Mouse (Mus musculus) neural tube, embryonic 15.5 days (tissue): ENCODE results near the gene Nxn. TPM values are rescaled to one million over a fixed set of nuclear protein-coding genes. Genes with fewer than 3 reads are reported as not detected.

Experiments
- ATAC-seq: fragments of 200-750 bp; cut with Nextera tagmentation; 2 replicates; pipeline ENCODE4 v1.8.0; 2017; ENCODE audit warnings: mild to moderate bottlenecking, moderate TSS enrichment, moderate library complexity; ENCODE audit not compliant: low FRiP score
- H3K27ac ChIP-seq: fragments of 300-500 bp; sonication (generic); replicated peaks from 2 replicates; pipeline ENCODE4 v1.5.1; 2015; ENCODE audit warnings: mild to moderate bottlenecking, inconsistent platforms
- H3K27me3 ChIP-seq: fragments of 300-500 bp; sonication (generic); replicated peaks from 2 replicates; pipeline ENCODE4 v1.6.1; 2015; ENCODE audit warnings: inconsistent platforms
- H3K36me3 ChIP-seq: fragments of 300-500 bp; sonication (generic); 2 replicates; pipeline ENCODE4 v1.6.1; 2015; ENCODE audit warnings: inconsistent platforms
- H3K4me1 ChIP-seq: fragments of 300-500 bp; sonication (generic); 2 replicates; pipeline ENCODE4 v1.6.1; 2015; ENCODE audit warnings: inconsistent platforms
- H3K4me2 ChIP-seq: fragments of 300-500 bp; sonication (generic); 2 replicates; pipeline ENCODE4 v1.6.1; 2015; ENCODE audit warnings: inconsistent platforms, mild to moderate bottlenecking, moderate library complexity
- H3K4me3 ChIP-seq: fragments of 300-500 bp; sonication (generic); replicated peaks from 2 replicates; pipeline ENCODE4 v1.5.1; 2015; ENCODE audit warnings: mild to moderate bottlenecking, inconsistent platforms
- H3K9ac ChIP-seq: fragments of 300-500 bp; sonication (generic); replicated peaks from 2 replicates; pipeline ENCODE4 v1.6.1; 2015; ENCODE audit warnings: mild to moderate bottlenecking, inconsistent platforms
- H3K9me3 ChIP-seq: fragments of 300-500 bp; sonication (generic); replicated peaks from 2 replicates; pipeline ENCODE4 v1.6.1; 2016; ENCODE audit warnings: inconsistent platforms
- WGBS: fragments of 180-500 bp; shearing (Covaris S2); methylation state at CpG from one replicate; pipeline ENCODE4 v1.1.7; 2015; ENCODE audit warnings: mixed read lengths; 5-methylcytosine and 5-hydroxymethylcytosine counted together
- polyA plus RNA-seq: library from polyadenylated mRNA; unstranded; fragments of >200 nt; fragmentation: Nextera tagmentation; extraction: Ambion mirVana; gene quantifications from 2 replicates; pipeline ENCODE4 v1.2.1, GENCODE M21; 2015

The Nxn gene
- polyA plus RNA-seq, 1 experiment from 2014 or later, result 27.3 TPM

DNA sequence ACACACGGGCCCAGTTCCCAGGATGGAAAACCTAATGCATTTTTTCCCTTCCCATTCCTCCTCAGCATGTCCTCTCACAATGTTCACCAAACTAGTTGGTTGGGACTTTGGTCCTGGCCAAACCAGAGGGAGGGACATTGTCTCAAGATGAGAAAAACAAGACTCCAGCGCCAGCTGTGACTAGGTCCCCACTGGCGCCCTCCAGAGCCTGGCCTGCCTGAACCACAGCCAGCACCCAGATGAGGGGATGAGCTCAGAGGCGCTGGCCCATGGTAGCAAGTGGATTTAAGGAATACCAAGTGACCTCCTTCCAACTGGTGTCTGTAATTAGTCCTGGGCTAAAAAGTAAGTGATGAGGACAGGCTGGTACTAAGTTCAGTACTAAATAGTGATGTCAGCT is 22.0 kb upstream of the Nxn start:
- Histone ChIP-seq H3K27ac (no peak overlapping the region), H3K4me3 (no peak overlapping the region), H3K9me3 (no peaks in the 10 kb centered on the region), H3K4me2 (no peak overlapping the region), H3K4me1 (no peaks in the 10 kb centered on the region), H3K27me3 (no peaks in the 10 kb centered on the region), H3K36me3 (peaks cover 91% of the 10 kb centered on the region), H3K9ac (no peak overlapping the region)
- no peak for ATAC-seq
- WGBS, result 81% methylated on average over 4 of the region's 4 CpGs

DNA sequence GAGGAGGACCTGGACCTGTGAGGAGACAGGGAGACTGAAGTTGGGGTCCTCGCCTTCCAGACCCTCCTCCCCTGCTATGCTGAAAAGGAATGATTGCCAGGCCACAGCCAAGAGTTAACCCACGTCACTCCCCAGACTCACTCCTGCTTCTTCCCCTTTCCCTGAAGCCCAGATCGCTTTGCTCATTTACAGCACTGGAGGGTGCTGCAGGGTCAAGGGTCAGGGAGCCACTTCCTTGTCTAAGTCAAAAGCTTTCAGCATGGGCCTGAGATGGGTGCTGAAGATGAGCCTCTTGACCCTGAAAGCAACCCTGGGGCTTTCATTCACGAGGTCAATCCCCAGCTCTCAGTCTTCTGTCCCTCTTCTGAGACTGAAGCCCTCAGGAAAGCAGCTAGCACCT is 20.2 kb upstream of the Nxn start:
- 71% methylated on average over 4 of the region's 4 CpGs for WGBS
- peaks cover 95% of the 10 kb centered on the region for H3K36me3 ChIP-seq
- no peak overlapping the region for H3K4me2 ChIP-seq
- H3K9me3 ChIP-seq, result no peaks in the 10 kb centered on the region
- H3K9ac ChIP-seq, result no peak overlapping the region
- no peaks in the 10 kb centered on the region for H3K4me1 ChIP-seq
- H3K27ac ChIP-seq, result peak overlapping the region; percentile 18; the same call in 1 of the 2 replicates
- no peak for ATAC-seq
- no peaks in the 10 kb centered on the region for H3K27me3 ChIP-seq
- H3K4me3 ChIP-seq, result no peak overlapping the region

- no peaks in the 10 kb centered on the region for H3K27me3 ChIP-seq
- H3K9me3 ChIP-seq, result no peaks in the 10 kb centered on the region
- H3K27ac ChIP-seq, result peak overlapping the region; percentile 19; the same call in 1 of the 2 replicates
- no peak overlapping the region for H3K4me3 ChIP-seq
- 75% methylated on average over 8 of the region's 8 CpGs for WGBS
- ATAC-seq, result no peak
- H3K4me2 ChIP-seq, result no peak overlapping the region
- peaks cover 95% of the 10 kb centered on the region for H3K36me3 ChIP-seq
- H3K9ac ChIP-seq, result no peak overlapping the region
- H3K4me1 ChIP-seq, result peaks cover 4% of the 10 kb centered on the region; the same call in 1 of the 2 replicates
Measured at GRCm38 (mm10) chr11:76418423-76418822, 19.5 kb upstream of the Nxn start.

DNA sequence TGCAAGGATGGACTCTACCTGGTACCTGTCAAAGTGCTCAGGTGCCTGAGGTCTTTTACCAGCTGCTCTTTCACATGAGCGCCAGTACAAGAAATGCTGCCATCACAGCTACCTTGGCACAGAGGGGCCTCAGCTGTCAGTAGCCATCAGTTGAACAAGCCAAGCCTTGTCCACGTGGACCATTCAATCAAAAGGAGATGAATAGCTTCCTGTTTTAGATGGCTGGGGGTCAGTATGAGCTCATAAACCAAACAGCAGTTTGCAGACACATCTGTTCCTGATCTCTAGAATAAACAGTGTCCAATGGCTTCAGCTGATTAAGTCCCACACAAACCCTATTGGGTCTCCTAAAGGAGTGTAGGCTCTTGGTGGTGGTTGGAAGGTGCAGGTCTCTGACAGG is 17.0 kb upstream of the Nxn start:
- H3K4me2 ChIP-seq, result no peak overlapping the region
- H3K4me1 ChIP-seq, result peaks cover 4% of the 10 kb centered on the region; the same call in 1 of the 2 replicates
- WGBS, result 65% methylated on average over 2 of the region's 2 CpGs
- no peak for ATAC-seq
- H3K27me3 ChIP-seq, result no peaks in the 10 kb centered on the region
- H3K4me3 ChIP-seq, result no peak overlapping the region
- H3K36me3 ChIP-seq, result peaks cover 78% of the 10 kb centered on the region
- no peak overlapping the region for H3K27ac ChIP-seq
- H3K9me3 ChIP-seq, result no peaks in the 10 kb centered on the region
- H3K9ac ChIP-seq, result no peak overlapping the region

- H3K27ac ChIP-seq, result no peak overlapping the region
- no peak overlapping the region for H3K9ac ChIP-seq
- ATAC-seq, result no peak
- no peaks in the 10 kb centered on the region for H3K9me3 ChIP-seq
- H3K4me2 ChIP-seq, result no peak overlapping the region
- no peak overlapping the region for H3K4me3 ChIP-seq
- peaks cover 75% of the 10 kb centered on the region for H3K36me3 ChIP-seq
- H3K4me1 ChIP-seq, result peaks cover 4% of the 10 kb centered on the region; the same call in 1 of the 2 replicates
- H3K27me3 ChIP-seq, result no peaks in the 10 kb centered on the region
- 94% methylated on average over 4 of the region's 4 CpGs for WGBS
Measured at GRCm38 (mm10) chr11:76415001-76415400, 16.1 kb upstream of the Nxn start.

DNA sequence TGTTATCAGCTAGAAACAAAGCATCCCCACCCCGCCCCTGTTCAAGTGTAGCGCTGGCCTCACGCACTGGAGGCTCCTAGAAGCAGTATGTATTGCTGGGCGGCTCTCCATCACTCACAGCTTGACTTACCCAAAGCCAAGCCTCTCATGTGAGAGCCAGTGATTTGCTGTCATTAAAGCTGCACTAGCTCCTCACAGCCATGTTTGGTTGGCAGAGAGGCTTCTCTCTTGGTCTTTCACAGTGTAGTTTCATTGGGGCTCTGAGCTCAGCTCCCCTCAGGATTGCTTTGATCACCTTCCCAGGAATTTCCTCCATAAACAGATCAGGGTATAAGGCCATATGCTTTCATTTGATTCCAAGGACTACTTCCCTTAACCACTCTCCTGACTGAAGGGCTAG is 14.3 kb upstream of the Nxn start:
- Histone ChIP-seq H3K9ac (no peak overlapping the region), H3K4me2 (no peak overlapping the region), H3K27ac (no peak overlapping the region), H3K27me3 (no peaks in the 10 kb centered on the region), H3K4me1 (peaks cover 16% of the 10 kb centered on the region), H3K9me3 (no peaks in the 10 kb centered on the region), H3K36me3 (peaks cover 60% of the 10 kb centered on the region), H3K4me3 (no peak overlapping the region)
- WGBS, result 72% methylated on average over 4 of the region's 4 CpGs
- no peak for ATAC-seq

DNA sequence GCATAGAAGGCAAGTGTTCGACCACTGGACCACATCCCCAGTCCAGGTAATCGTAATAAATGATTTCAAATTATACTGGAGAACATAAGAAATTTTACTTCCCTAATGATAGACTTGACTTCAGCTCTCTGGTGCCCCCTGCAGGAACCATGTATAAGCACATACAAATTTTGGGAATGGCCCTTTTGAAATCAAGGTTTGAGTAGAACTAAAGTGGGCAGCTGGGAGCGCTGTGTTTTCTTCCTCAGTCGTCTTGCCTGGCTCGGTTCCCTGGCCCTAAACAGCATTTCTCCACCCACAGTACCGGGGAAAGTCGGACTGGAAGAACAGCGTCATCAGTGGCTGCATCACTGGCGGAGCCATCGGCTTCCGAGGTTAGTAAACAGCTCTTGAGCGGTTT is 11.9 kb upstream of the Nxn start:
- H3K4me1 ChIP-seq, result peaks cover 25% of the 10 kb centered on the region
- no peaks in the 10 kb centered on the region for H3K9me3 ChIP-seq
- no peak overlapping the region for H3K9ac ChIP-seq
- peaks cover 36% of the 10 kb centered on the region for H3K36me3 ChIP-seq
- 73% methylated on average over 12 of the region's 12 CpGs for WGBS
- ATAC-seq, result no peak
- no peak overlapping the region for H3K4me3 ChIP-seq
- no peak overlapping the region for H3K27ac ChIP-seq
- no peak overlapping the region for H3K4me2 ChIP-seq
- no peaks in the 10 kb centered on the region for H3K27me3 ChIP-seq

DNA sequence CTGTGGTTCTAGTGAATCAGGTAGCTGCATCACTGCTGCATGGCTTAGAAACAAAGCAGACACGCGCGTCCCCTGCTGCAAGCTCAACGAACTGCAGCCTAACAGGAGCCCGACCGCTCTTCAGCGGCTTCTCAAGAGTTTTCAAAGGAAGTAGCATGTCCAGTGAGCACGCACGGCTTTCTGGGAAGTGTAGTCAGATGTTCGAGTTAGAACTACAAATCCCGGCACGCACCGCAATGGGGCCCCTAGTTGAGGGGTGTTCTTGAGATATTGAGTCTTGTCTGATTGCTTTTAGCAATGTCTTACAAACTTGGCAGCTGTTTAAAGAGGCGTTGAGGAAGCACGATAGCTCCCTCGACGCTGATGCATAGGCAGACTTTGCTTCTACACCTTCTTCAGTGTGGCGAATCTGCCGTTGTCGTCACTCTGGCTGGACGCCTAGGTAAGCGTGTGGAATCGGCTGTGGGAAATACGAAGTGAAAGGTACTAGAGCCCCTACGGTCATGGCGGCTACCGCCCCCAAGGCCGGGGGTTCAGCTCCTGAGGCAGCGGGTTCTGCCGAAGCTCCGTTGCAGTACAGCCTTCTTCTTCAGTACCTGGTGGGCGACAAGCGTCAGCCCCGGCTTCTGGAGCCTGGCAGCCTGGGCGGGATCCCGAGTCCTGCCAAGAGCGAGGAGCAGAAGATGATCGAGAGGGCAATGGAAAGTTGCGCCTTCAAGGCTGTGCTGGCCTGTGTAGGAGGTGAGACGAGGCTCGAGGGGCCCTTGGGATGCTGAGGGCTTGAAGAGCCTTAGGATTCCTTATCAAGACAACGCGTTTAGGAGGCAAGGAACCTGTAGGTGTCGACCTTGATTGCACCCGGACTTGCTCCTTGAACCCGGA is 8.0 kb upstream of the Nxn start, which contains the start of gene Timm22:
Gene Timm22 (plus strand): TSS at position 251 of the 882 bp plus-strand sequence.
- peaks cover 10% of the 10 kb centered on the region for H3K36me3 ChIP-seq
- H3K9ac ChIP-seq, result peak within 1 kb of the TSS; percentile 97
- H3K27me3 ChIP-seq, result 0 out of 2 replicates have a peak, but pooled peaks cover 2% of the 10 kb centered on the region
- ATAC-seq, result peak; percentile 96
- no peaks in the 10 kb centered on the region for H3K9me3 ChIP-seq
- peak within 1 kb of the TSS; percentile 91 for H3K27ac ChIP-seq
- H3K4me1 ChIP-seq, result peaks cover 21% of the 10 kb centered on the region
- under 1% methylated on average over 46 of the region's 46 CpGs for WGBS
- H3K4me3 ChIP-seq, result peak within 1 kb of the TSS; percentile 93
- H3K4me2 ChIP-seq, result peak within 1 kb of the TSS; percentile 75

DNA sequence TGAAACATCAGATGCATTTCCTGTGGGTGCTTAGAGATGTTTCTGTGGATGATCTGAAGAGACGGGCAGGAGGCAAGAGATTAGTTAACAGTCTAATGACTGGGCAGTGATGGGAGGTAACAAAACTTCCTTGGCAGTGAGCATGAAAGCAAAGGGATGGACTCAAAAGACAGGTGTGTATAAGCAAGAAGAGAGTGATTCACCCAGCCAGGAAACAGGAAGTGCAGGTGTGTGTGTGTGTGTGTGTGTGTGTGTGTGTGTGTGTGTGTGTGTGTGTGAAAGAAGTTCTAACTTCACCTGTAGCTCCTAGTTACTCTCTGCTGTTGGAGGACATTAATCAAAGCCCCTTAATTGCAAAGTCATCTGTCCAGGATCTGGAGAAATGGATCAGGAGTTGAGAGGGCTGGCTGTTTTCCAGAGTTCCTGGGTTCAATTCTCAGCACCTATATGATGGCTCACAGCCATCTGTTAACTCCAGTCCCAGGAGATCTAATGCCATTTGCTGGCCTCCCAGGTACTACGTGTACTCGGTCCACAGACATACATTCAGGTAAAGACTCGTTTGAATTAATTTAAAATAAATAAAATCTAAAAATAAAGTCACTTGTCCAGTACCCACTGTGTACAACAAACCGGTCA is 6.8 kb upstream of the Nxn start:
- H3K36me3 ChIP-seq, result peaks cover 5% of the 10 kb centered on the region; the same call in 1 of the 2 replicates
- H3K4me1 ChIP-seq, result peaks cover 21% of the 10 kb centered on the region
- ATAC-seq, result no peak
- 90% methylated on average over 5 of the region's 5 CpGs for WGBS
- H3K9ac ChIP-seq, result no peak overlapping the region
- H3K27me3 ChIP-seq, result 0 out of 2 replicates have a peak, but pooled peaks cover 2% of the 10 kb centered on the region
- H3K27ac ChIP-seq, result no peak overlapping the region
- H3K9me3 ChIP-seq, result no peaks in the 10 kb centered on the region
- H3K4me3 ChIP-seq, result no peak overlapping the region
- H3K4me2 ChIP-seq, result no peak overlapping the region

DNA sequence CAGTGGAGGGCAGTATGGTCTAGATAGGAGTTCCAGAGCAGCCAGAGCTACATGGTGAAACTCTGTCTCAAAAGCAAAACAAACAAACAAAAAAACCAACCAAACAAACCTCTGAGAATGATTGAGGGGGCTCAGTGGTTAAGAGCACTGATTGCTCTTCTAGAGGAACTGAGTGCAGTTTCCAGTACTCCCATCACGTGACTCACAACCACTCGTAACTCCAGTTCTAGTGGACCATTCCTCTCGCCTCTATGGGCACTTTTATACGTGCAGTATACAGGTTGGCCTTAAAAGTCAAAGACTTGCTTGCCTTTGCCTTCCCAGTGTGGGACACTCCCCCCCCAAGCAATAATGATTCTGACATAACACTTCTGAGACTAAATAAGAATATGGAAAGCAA is 6.2 kb upstream of the Nxn start:
- H3K4me3 ChIP-seq, result no peak overlapping the region
- no peaks in the 10 kb centered on the region for H3K9me3 ChIP-seq
- H3K4me2 ChIP-seq, result no peak overlapping the region
- no peak overlapping the region for H3K27ac ChIP-seq
- WGBS, result 71% methylated on average over 4 of the region's 4 CpGs
- peaks cover 24% of the 10 kb centered on the region for H3K4me1 ChIP-seq
- H3K27me3 ChIP-seq, result 0 out of 2 replicates have a peak, but pooled peaks cover 2% of the 10 kb centered on the region
- no peak for ATAC-seq
- H3K36me3 ChIP-seq, result peaks cover 4% of the 10 kb centered on the region; the same call in 1 of the 2 replicates
- no peak overlapping the region for H3K9ac ChIP-seq

DNA sequence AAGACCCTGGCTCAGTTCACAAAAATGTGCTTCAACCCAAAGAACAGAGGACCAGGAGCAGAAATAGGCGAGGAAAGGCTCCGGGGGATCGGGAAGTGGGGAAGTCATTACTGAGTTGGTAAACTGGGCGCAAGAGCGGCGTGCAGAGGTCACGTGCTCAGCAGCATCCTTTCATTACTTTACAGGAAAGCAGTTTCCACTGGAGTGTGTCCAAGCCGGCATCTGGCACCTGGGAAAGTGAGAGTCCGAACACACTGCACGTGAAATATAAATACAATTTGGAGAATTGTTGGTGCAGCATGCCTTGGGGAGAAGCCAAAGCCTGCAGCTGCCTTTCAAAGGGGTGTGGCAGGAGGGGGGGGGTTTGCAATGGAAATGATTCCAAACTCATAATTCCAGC is 2.5 kb upstream of the Nxn start:
- 70% methylated on average over 10 of the region's 10 CpGs for WGBS
- Histone ChIP-seq H3K4me2 (no peak overlapping the region), H3K9me3 (no peaks in the 10 kb centered on the region), H3K4me3 (no peak overlapping the region), H3K36me3 (no peaks in the 10 kb centered on the region), H3K27me3 (0 out of 2 replicates have a peak, but pooled peaks cover 2% of the 10 kb centered on the region), H3K9ac (no peak overlapping the region), H3K4me1 (peaks cover 26% of the 10 kb centered on the region), H3K27ac (no peak overlapping the region)
- ATAC-seq, result no peak
